Comparison of ENCODE assay signal across 8 mouse cellular contexts in the genomic region with DNA sequence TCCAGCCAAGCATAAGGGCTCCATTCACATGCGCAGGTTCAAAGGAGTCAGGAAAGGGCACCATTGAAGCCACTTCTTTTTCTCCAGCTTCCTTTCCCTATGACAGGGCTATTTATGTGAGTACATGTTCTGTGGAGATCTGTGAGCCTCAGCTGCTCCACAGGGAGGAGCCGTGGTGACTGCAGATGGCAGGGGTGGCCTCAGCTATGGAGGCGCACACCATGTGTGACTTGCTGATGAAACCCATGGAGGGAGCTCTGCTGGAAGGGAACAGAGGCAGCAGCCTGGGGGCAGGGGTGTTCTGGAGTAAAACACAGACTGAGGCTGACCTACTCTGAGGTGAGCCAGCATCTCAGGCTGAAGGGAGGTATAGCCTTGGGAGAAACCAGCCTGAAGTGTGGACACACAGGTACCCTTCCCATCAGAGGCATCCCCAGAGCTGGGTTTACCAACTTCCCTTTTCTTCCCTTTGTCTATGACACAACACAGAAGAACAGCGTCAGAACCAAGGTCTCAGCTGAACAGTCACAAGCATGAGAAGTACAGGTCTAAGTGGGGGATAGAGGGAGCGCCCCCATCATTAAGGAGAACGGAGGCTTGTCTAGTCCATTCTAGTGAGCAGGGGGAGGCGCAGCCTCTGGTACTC. TPM values are rescaled to one million over a fixed set of nuclear protein-coding genes. Genes with fewer than 3 reads are reported as not detected.
DNase-seq lines count a peak whose midpoint lies in the region; ATAC-seq and TF ChIP-seq lines count a peak whose summit lies in the region.

No protein-coding gene starts in this region.

- TF ChIP-seq EP300 in ES-Bruce4 (IDR thresholded peaks at IDR 0.05; ENCODE audit: insufficient read depth, low read depth, low read length), result no peak
- no peak for TF ChIP-seq EP300 in liver, postnatal 0 days (IDR thresholded peaks at IDR 0.05; ENCODE audit: low read depth)

- no peak for TF ChIP-seq POLR2A in ES-Bruce4 (IDR thresholded peaks at IDR 0.05; ENCODE audit: insufficient read depth, low read length)

- no peak overlapping the region for H3K4me2 ChIP-seq in heart, embryonic 11.5 days
- H3K4me2 ChIP-seq in liver, postnatal 0 days (ENCODE audit: low read depth, low read length), result no peak overlapping the region
- no peak overlapping the region for H3K4me2 ChIP-seq in stomach, embryonic 15.5 days

- H3K27ac ChIP-seq in heart, embryonic 11.5 days (ENCODE audit: low read depth, low read length), result peak overlapping the region; percentile 95
- peak overlapping the region; percentile 68 for H3K27ac ChIP-seq in ES-Bruce4 (ENCODE audit: insufficient read depth, low read length)
- peak overlapping the region; percentile 96 for H3K27ac ChIP-seq in hindbrain, embryonic 10.5 days
- peak overlapping the region; percentile 75 for H3K27ac ChIP-seq in liver, postnatal 0 days (ENCODE audit: low read depth)
- peak overlapping the region; percentile 92 for H3K27ac ChIP-seq in stomach, embryonic 15.5 days

- TF ChIP-seq CTCF in ES-Bruce4 (IDR thresholded peaks at IDR 0.05; ENCODE audit: low read depth, low read length), result no peak
- TF ChIP-seq CTCF in liver, postnatal 0 days (IDR thresholded peaks at IDR 0.05; ENCODE audit: low read depth), result no peak

- no peak overlapping the region for H3K4me3 ChIP-seq in heart, embryonic 11.5 days (ENCODE audit: low read depth, low read length)
- no peak overlapping the region for H3K4me3 ChIP-seq in ES-Bruce4 (ENCODE audit: low read depth, low read length)
- no peak overlapping the region for H3K4me3 ChIP-seq in hindbrain, embryonic 10.5 days
- no peak overlapping the region for H3K4me3 ChIP-seq in liver, postnatal 0 days (ENCODE audit: low read depth, low read length)
- no peak overlapping the region for H3K4me3 ChIP-seq in stomach, embryonic 15.5 days (replicated peaks)

- H3K36me3 ChIP-seq in heart, embryonic 11.5 days (ENCODE audit: control insufficient read depth, insufficient read depth, low read length), result peaks cover 11% of the 10 kb centered on the region
- H3K36me3 ChIP-seq in ES-Bruce4 (ENCODE audit: control insufficient read depth, insufficient read depth, low read length, poor library complexity, severe bottlenecking), result no peaks in the 10 kb centered on the region
- peaks cover 26% of the 10 kb centered on the region for H3K36me3 ChIP-seq in hindbrain, embryonic 10.5 days
- peaks cover 11% of the 10 kb centered on the region; the same call in 1 of the 2 replicates for H3K36me3 ChIP-seq in liver, postnatal 0 days (replicated peaks; ENCODE audit: insufficient read depth, low read length)
- H3K36me3 ChIP-seq in stomach, embryonic 15.5 days, result peaks cover 10% of the 10 kb centered on the region; the same call in 1 of the 2 replicates

- no peak for DNase-seq in heart, postnatal 14 days
- peak; percentile 37 for DNase-seq in hindbrain, embryonic 10.5 days (ENCODE audit: low spot score)
- no peak for DNase-seq in liver, postnatal 0 days
- no peak for DNase-seq in gastrocnemius, postnatal 36 days
- DNase-seq in adrenal gland, adult 18-20 months (ENCODE audit: low spot score in 2 of 2), result no peak

- WGBS in heart, embryonic 11.5 days (ENCODE audit: insufficient replicate concordance), result 76% methylated on average over 7 of the region's 7 CpGs
- 78% methylated on average over 7 of the region's 7 CpGs for WGBS in hindbrain, embryonic 10.5 days
- WGBS in liver, postnatal 0 days (ENCODE audit: insufficient replicate concordance), result 64% methylated on average over 7 of the region's 7 CpGs
- 83% methylated on average over 7 of the region's 7 CpGs for WGBS in stomach, embryonic 15.5 days

- ATAC-seq in heart, embryonic 11.5 days (replicated peaks; ENCODE audit: insufficient number of reproducible peaks, low FRiP score, low TSS enrichment), result no peak
- ATAC-seq in liver, postnatal 0 days, result 0 out of 2 replicates have a peak, but pooled peaks have one; percentile 11
- no peak for ATAC-seq in stomach, embryonic 15.5 days (ENCODE audit: insufficient read depth, low FRiP score, low read depth)

- no peaks in the 10 kb centered on the region for H3K27me3 ChIP-seq in heart, embryonic 11.5 days (ENCODE audit: control insufficient read depth, insufficient read depth, low read length)
- H3K27me3 ChIP-seq in ES-Bruce4 (ENCODE audit: control insufficient read depth, insufficient read depth, low read length, poor library complexity, severe bottlenecking), result no peaks in the 10 kb centered on the region
- no peaks in the 10 kb centered on the region for H3K27me3 ChIP-seq in hindbrain, embryonic 10.5 days (ENCODE audit: insufficient read depth, poor library complexity, severe bottlenecking)
- H3K27me3 ChIP-seq in liver, postnatal 0 days (ENCODE audit: insufficient read depth, low read length), result no peaks in the 10 kb centered on the region
- no peaks in the 10 kb centered on the region for H3K27me3 ChIP-seq in stomach, embryonic 15.5 days (replicated peaks)

- peaks cover 75% of the 10 kb centered on the region for H3K4me1 ChIP-seq in heart, embryonic 11.5 days (ENCODE audit: control insufficient read depth, insufficient read depth, low read length)
- H3K4me1 ChIP-seq in ES-Bruce4 (ENCODE audit: control insufficient read depth, insufficient read depth, low read length), result peaks cover 10% of the 10 kb centered on the region
- H3K4me1 ChIP-seq in hindbrain, embryonic 10.5 days (replicated peaks), result peaks cover 88% of the 10 kb centered on the region
- H3K4me1 ChIP-seq in liver, postnatal 0 days (ENCODE audit: insufficient read depth), result peaks cover 40% of the 10 kb centered on the region
- peaks cover 54% of the 10 kb centered on the region for H3K4me1 ChIP-seq in stomach, embryonic 15.5 days

- intact Hi-C loops in heart, postnatal 14 days (cut with DNase I), result loop anchor here (2.0 to 5.0 kb wide), 2 partner anchors 17 to 35 kb away; a partner anchor contains a TSS
- intact Hi-C loops in gastrocnemius, postnatal 36 days (cut with DNase I), result loop anchor here (5.0 kb wide), 1 partner anchor 35 kb away; a partner anchor contains a TSS

- H3K9ac ChIP-seq in heart, embryonic 11.5 days (ENCODE audit: low read depth, low read length), result peak overlapping the region; percentile 39; the same call in 1 of the 2 replicates
- H3K9ac ChIP-seq in ES-Bruce4 (ENCODE audit: low read depth, poor library complexity, severe bottlenecking), result no peak overlapping the region
- H3K9ac ChIP-seq in liver, postnatal 0 days (replicated peaks), result no peak overlapping the region
- H3K9ac ChIP-seq in stomach, embryonic 15.5 days, result no peak overlapping the region

- no peaks in the 10 kb centered on the region for H3K9me3 ChIP-seq in heart, embryonic 11.5 days (replicated peaks; ENCODE audit: control insufficient read depth, low read length)
- H3K9me3 ChIP-seq in ES-Bruce4 (replicated peaks; ENCODE audit: control insufficient read depth, insufficient read depth, low read length, poor library complexity, severe bottlenecking), result no peaks in the 10 kb centered on the region
- H3K9me3 ChIP-seq in hindbrain, embryonic 10.5 days, result no peaks in the 10 kb centered on the region
- H3K9me3 ChIP-seq in liver, postnatal 0 days (ENCODE audit: low read length), result no peaks in the 10 kb centered on the region
- H3K9me3 ChIP-seq in stomach, embryonic 15.5 days, result no peaks in the 10 kb centered on the region

RNA-seq across cellular contexts. Expression of a gene that starts 36.5 kb away (rescaled TPM):
- polyA plus RNA-seq in heart, embryonic 11.5 days (2014; fragmentation: Nextera tagmentation; extraction: Ambion mirVana), result 113 and 140 TPM in 2 replicates
- 10 to 100 TPM; 41.1 to 51.1 TPM for total RNA-seq in heart, postnatal 14 days (2021)
- polyA plus RNA-seq in ES-Bruce4 (2011; ENCODE audit: insufficient read depth, insufficient read length, low read depth, missing spikeins), result 174 and 218 TPM in 2 replicates
- polyA plus RNA-seq in hindbrain, embryonic 10.5 days (2016; fragmentation: Nextera tagmentation; extraction: Ambion mirVana), result 248 and 258 TPM in 2 replicates
- 23.6 and 27.6 TPM in 2 replicates for polyA plus RNA-seq in liver, postnatal 0 days (2015; fragmentation: Nextera tagmentation; extraction: Ambion mirVana)
- 129 and 144 TPM in 2 replicates for polyA plus RNA-seq in stomach, embryonic 15.5 days (2015; fragmentation: Nextera tagmentation; extraction: Ambion mirVana)
- total RNA-seq in gastrocnemius, postnatal 36 days (2021), result 10 to 100 TPM; 10.6 to 14.4 TPM
- 10 to 100 TPM; 43.9 to 56.3 TPM for total RNA-seq in adrenal gland, adult 18-20 months (2021)

RNA-seq across cellular contexts. Expression of a gene that starts 39.6 kb away (rescaled TPM):
- 0.97 and 1.5 TPM in 2 replicates for polyA plus RNA-seq in heart, embryonic 11.5 days (2014; fragmentation: Nextera tagmentation; extraction: Ambion mirVana)
- total RNA-seq in heart, postnatal 14 days (2021), result 1 to 10 TPM; 2.3 to 6.4 TPM
- 0.72 and 1.9 TPM in 2 replicates for polyA plus RNA-seq in ES-Bruce4 (2011; ENCODE audit: insufficient read depth, insufficient read length, low read depth, missing spikeins)
- polyA plus RNA-seq in hindbrain, embryonic 10.5 days (2016; fragmentation: Nextera tagmentation; extraction: Ambion mirVana), result 1.3 and 1.7 TPM in 2 replicates
- 18.9 and 21.5 TPM in 2 replicates for polyA plus RNA-seq in liver, postnatal 0 days (2015; fragmentation: Nextera tagmentation; extraction: Ambion mirVana)
- polyA plus RNA-seq in stomach, embryonic 15.5 days (2015; fragmentation: Nextera tagmentation; extraction: Ambion mirVana), result 5.8 and 7.5 TPM in 2 replicates
- 1 to 10 TPM; 1.0 to 1.2 TPM for total RNA-seq in gastrocnemius, postnatal 36 days (2021)
- 10 to 100 TPM in 1 of 2 experiments, 1 to 10 TPM in 1; 4.5 to 10.0 TPM for total RNA-seq in adrenal gland, adult 18-20 months (2021)
